Comparison of ENCODE assay signal across 9 mouse cellular contexts in the genomic region with DNA sequence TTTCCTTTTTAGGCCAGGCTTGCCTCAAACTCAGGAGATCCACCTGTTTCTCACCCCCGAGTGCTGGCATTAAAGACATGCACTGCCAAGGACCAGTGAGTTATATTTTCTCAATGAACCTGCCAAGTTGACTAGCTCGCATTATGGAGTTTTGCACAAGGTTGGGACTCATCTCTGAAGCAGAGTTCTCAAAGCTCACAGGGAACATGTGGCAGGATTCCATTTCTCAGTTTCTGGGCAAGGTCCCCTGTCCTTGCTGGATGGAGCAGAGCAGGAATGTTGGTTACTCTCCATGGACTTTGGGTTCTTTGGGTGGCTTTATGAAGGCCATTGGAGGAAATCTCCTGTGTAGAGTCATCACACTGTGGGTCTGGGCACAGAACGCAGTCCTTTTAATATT. TPM values are rescaled to one million over a fixed set of nuclear protein-coding genes. Genes with fewer than 3 reads are reported as not detected.
DNase-seq lines count a peak whose midpoint lies in the region; ATAC-seq and TF ChIP-seq lines count a peak whose summit lies in the region.
"Had no signal": no experiment of that assay in that cellular context is flagged by ENCODE, and none has a peak within 500 bp of the region (broad histone marks: within the 10 kb centered on the region; RNA-seq: fewer than 3 reads in every experiment).

No protein-coding gene starts in this region.

- no peak for TF ChIP-seq CTCF in G1E (IDR thresholded peaks at IDR 0.05; ENCODE audit: low read depth, low read length)
- TF ChIP-seq CTCF in heart, postnatal 0 days (IDR thresholded peaks at IDR 0.05; ENCODE audit: low read depth): no peak
- no peak for TF ChIP-seq CTCF in liver, postnatal 0 days (IDR thresholded peaks at IDR 0.05; ENCODE audit: low read depth)

- peak overlapping the region; percentile 73 for H3K4me2 ChIP-seq in heart, embryonic 11.5 days
- H3K4me2 ChIP-seq in heart, postnatal 0 days (ENCODE audit: low read depth, low read length): peak overlapping the region; percentile 69
- H3K4me2 ChIP-seq in liver, postnatal 0 days (ENCODE audit: low read depth, low read length): peak overlapping the region; percentile 85

- TF ChIP-seq EP300 in heart, postnatal 0 days (IDR thresholded peaks at IDR 0.05; ENCODE audit: low read depth): no peak
- TF ChIP-seq EP300 in liver, postnatal 0 days (IDR thresholded peaks at IDR 0.05; ENCODE audit: low read depth): no peak

- peak overlapping the region; percentile 45 for H3K4me3 ChIP-seq in heart, embryonic 11.5 days (ENCODE audit: low read depth, low read length)
- H3K4me3 ChIP-seq in G1E (ENCODE audit: low read depth, low read length): peak overlapping the region; percentile 72
- H3K4me3 ChIP-seq in heart, postnatal 0 days (ENCODE audit: low read depth, low read length): peak overlapping the region; percentile 51
- H3K4me3 ChIP-seq in liver, postnatal 0 days (ENCODE audit: low read depth, low read length): peak overlapping the region; percentile 58

- H3K9ac ChIP-seq in heart, embryonic 11.5 days (ENCODE audit: low read depth, low read length): peak overlapping the region; percentile 46; the same call in 1 of the 2 replicates
- H3K9ac ChIP-seq in heart, postnatal 0 days (replicated peaks; ENCODE audit: low read depth, low read length): no peak overlapping the region
- H3K9ac ChIP-seq in liver, postnatal 0 days (replicated peaks): peak overlapping the region; percentile 76

- 80% methylated on average over 3 of the region's 3 CpGs for WGBS in heart, embryonic 11.5 days (ENCODE audit: insufficient replicate concordance)
- 79% methylated on average over 3 of the region's 3 CpGs for WGBS in heart, postnatal 0 days
- WGBS in liver, postnatal 0 days (ENCODE audit: insufficient replicate concordance): 72% methylated on average over 3 of the region's 3 CpGs

- intact Hi-C loops in heart, postnatal 25 days (cut with DNase I): no loop called here

- no peaks in the 10 kb centered on the region for H3K36me3 ChIP-seq in heart, embryonic 11.5 days (ENCODE audit: control insufficient read depth, insufficient read depth, low read length)
- H3K36me3 ChIP-seq in G1E (replicated peaks): peaks cover 5% of the 10 kb centered on the region
- H3K36me3 ChIP-seq in heart, postnatal 0 days (replicated peaks; ENCODE audit: control insufficient read depth, insufficient read depth, low read length): no peaks in the 10 kb centered on the region
- H3K36me3 ChIP-seq in liver, postnatal 0 days (replicated peaks; ENCODE audit: insufficient read depth, low read length): no peaks in the 10 kb centered on the region

- ATAC-seq in heart, embryonic 11.5 days (replicated peaks; ENCODE audit: insufficient number of reproducible peaks, low FRiP score, low TSS enrichment): no peak
- no peak for ATAC-seq in G1E (ENCODE audit: extremely low read depth, insufficient number of reproducible peaks, low FRiP score, poor library complexity, severe bottlenecking)
- ATAC-seq in heart, postnatal 0 days (ENCODE audit: insufficient read depth, low read depth): no peak
- no peak for ATAC-seq in liver, postnatal 0 days

- no peaks in the 10 kb centered on the region for H3K4me1 ChIP-seq in heart, embryonic 11.5 days (ENCODE audit: control insufficient read depth, insufficient read depth, low read length)
- peaks cover 23% of the 10 kb centered on the region for H3K4me1 ChIP-seq in G1E (ENCODE audit: insufficient read depth, low read depth, low read length)
- H3K4me1 ChIP-seq in heart, postnatal 0 days (ENCODE audit: control insufficient read depth, insufficient read depth): 0 out of 2 replicates have a peak, but pooled peaks cover 6% of the 10 kb centered on the region
- peaks cover 7% of the 10 kb centered on the region for H3K4me1 ChIP-seq in liver, postnatal 0 days (ENCODE audit: insufficient read depth)

- no peak overlapping the region for H3K27ac ChIP-seq in heart, embryonic 11.5 days (ENCODE audit: low read depth, low read length)
- H3K27ac ChIP-seq in heart, postnatal 0 days (ENCODE audit: low read depth): peak overlapping the region; percentile 59
- H3K27ac ChIP-seq in liver, postnatal 0 days (ENCODE audit: low read depth): peak overlapping the region; percentile 74

- H3K9me3 ChIP-seq in heart, embryonic 11.5 days (replicated peaks; ENCODE audit: control insufficient read depth, low read length): no peaks in the 10 kb centered on the region
- H3K9me3 ChIP-seq in G1E (replicated peaks): no peaks in the 10 kb centered on the region
- H3K9me3 ChIP-seq in heart, postnatal 0 days (replicated peaks; ENCODE audit: control insufficient read depth, low read length): no peaks in the 10 kb centered on the region
- H3K9me3 ChIP-seq in liver, postnatal 0 days (ENCODE audit: low read length): no peaks in the 10 kb centered on the region

- no peak for DNase-seq in heart, postnatal 25 days (ENCODE audit: low spot score)
- no peak for DNase-seq in G1E (ENCODE audit: low spot score)
- DNase-seq in heart, postnatal 0 days (ENCODE audit: low spot score): no peak
- DNase-seq in liver, postnatal 0 days: no peak
- no peak for DNase-seq in ovary, adult 18-20 months (ENCODE audit: low spot score)
- DNase-seq in layer of hippocampus, postnatal 10 days (ENCODE audit: low spot score in 2 of 2): no peak
- no peak for DNase-seq in frontal cortex, postnatal 25 days (ENCODE audit: low spot score in 2 of 2)

- H3K27me3 ChIP-seq in heart, embryonic 11.5 days (ENCODE audit: control insufficient read depth, insufficient read depth, low read length): no peaks in the 10 kb centered on the region
- H3K27me3 ChIP-seq in G1E (ENCODE audit: insufficient read depth, low read length): no peaks in the 10 kb centered on the region
- no peaks in the 10 kb centered on the region for H3K27me3 ChIP-seq in heart, postnatal 0 days (ENCODE audit: control insufficient read depth, insufficient read depth, low read length)
- H3K27me3 ChIP-seq in liver, postnatal 0 days (ENCODE audit: insufficient read depth, low read length): no peaks in the 10 kb centered on the region

RNA-seq across cellular contexts. Expression of a gene that starts 0.5 kb away (rescaled TPM):
- not detected in 2 replicates for polyA plus RNA-seq in heart, embryonic 11.5 days (2014; fragmentation: Nextera tagmentation; extraction: Ambion mirVana)
- total RNA-seq in heart, postnatal 25 days (2021): not detected
- total RNA-seq in G1E (2014; fragmentation: Nextera tagmentation) (not detected in 2 replicates), G1E (2017) (not detected in 2 replicates)
- not detected in 2 replicates for polyA plus RNA-seq in G1E (2012)
- total RNA-seq in heart, postnatal 0 days (2014; rRNA removed; ENCODE audit: low replicate concordance): not detected in 2 replicates
- polyA plus RNA-seq in heart, postnatal 0 days (2015; fragmentation: Nextera tagmentation; extraction: Ambion mirVana): not detected in 2 replicates
- not detected in 2 replicates for polyA plus RNA-seq in liver, postnatal 0 days (2015; fragmentation: Nextera tagmentation; extraction: Ambion mirVana)
- total RNA-seq in layer of hippocampus, postnatal 10 days (2021): not detected
- polyA plus RNA-seq: embryonic facial prominence, embryonic 11.5 days had no signal

RNA-seq across cellular contexts. Expression of a gene that starts 0.7 kb away (rescaled TPM):
- polyA plus RNA-seq in heart, embryonic 11.5 days (2014; fragmentation: Nextera tagmentation; extraction: Ambion mirVana): 6.7 and 7.3 TPM in 2 replicates
- total RNA-seq in heart, postnatal 25 days (2021): 1 to 10 TPM; 7.4 to 7.8 TPM
- total RNA-seq in G1E (2014; fragmentation: Nextera tagmentation) (6.5 and 12.0 TPM in 2 replicates), G1E (2017) (20.0 and 22.8 TPM in 2 replicates)
- 3.1 and 5.7 TPM in 2 replicates for polyA plus RNA-seq in G1E (2012)
- 17.4 and 19.6 TPM in 2 replicates for total RNA-seq in heart, postnatal 0 days (2014; rRNA removed; ENCODE audit: low replicate concordance)
- polyA plus RNA-seq in heart, postnatal 0 days (2015; fragmentation: Nextera tagmentation; extraction: Ambion mirVana): 8.2 and 8.4 TPM in 2 replicates
- 16.2 and 17.1 TPM in 2 replicates for polyA plus RNA-seq in liver, postnatal 0 days (2015; fragmentation: Nextera tagmentation; extraction: Ambion mirVana)
- total RNA-seq in layer of hippocampus, postnatal 10 days (2021): 1 to 10 TPM; 8.2 to 9.0 TPM

RNA-seq across cellular contexts. Expression of a gene that starts 10.6 kb away (rescaled TPM):
- polyA plus RNA-seq in heart, embryonic 11.5 days (2014; fragmentation: Nextera tagmentation; extraction: Ambion mirVana): 2.0 and 3.1 TPM in 2 replicates
- total RNA-seq in heart, postnatal 25 days (2021): 10 to 100 TPM; 20.2 to 25.6 TPM
- total RNA-seq in G1E (2014; fragmentation: Nextera tagmentation): 2.3 and 11.3 TPM in 2 replicates
- total RNA-seq in G1E (2017): 21.6 and 29.4 TPM in 2 replicates
- 9.5 and 9.8 TPM in 2 replicates for polyA plus RNA-seq in G1E (2012)
- total RNA-seq in heart, postnatal 0 days (2014; rRNA removed; ENCODE audit: low replicate concordance): 19.2 and 34.8 TPM in 2 replicates
- polyA plus RNA-seq in heart, postnatal 0 days (2015; fragmentation: Nextera tagmentation; extraction: Ambion mirVana): 10.3 and 10.8 TPM in 2 replicates
- polyA plus RNA-seq in liver, postnatal 0 days (2015; fragmentation: Nextera tagmentation; extraction: Ambion mirVana): 113 and 120 TPM in 2 replicates
- 1 to 10 TPM; 2.4 to 2.9 TPM for total RNA-seq in layer of hippocampus, postnatal 10 days (2021)

RNA-seq across cellular contexts. Expression of a gene that starts 14.9 kb away (rescaled TPM):
- polyA plus RNA-seq in heart, embryonic 11.5 days (2014; fragmentation: Nextera tagmentation; extraction: Ambion mirVana): not detected in 2 replicates
- total RNA-seq in heart, postnatal 25 days (2021): 1 to 10 TPM; 2.6 to 2.9 TPM
- total RNA-seq in G1E (2014; fragmentation: Nextera tagmentation) (not detected in 2 replicates), G1E (2017) (not detected in 2 replicates)
- polyA plus RNA-seq in G1E (2012): not detected in 2 replicates
- total RNA-seq in heart, postnatal 0 days (2014; rRNA removed; ENCODE audit: low replicate concordance): not detected in 2 replicates
- polyA plus RNA-seq in heart, postnatal 0 days (2015; fragmentation: Nextera tagmentation; extraction: Ambion mirVana): not detected in 2 replicates
- 0.12 TPM in 1 of 2 replicates, not detected in the other for polyA plus RNA-seq in liver, postnatal 0 days (2015; fragmentation: Nextera tagmentation; extraction: Ambion mirVana)
- under 1 TPM; 0.30 to 0.65 TPM for total RNA-seq in layer of hippocampus, postnatal 10 days (2021)
- polyA plus RNA-seq: embryonic facial prominence, embryonic 11.5 days had no signal

RNA-seq across cellular contexts. Expression of a gene that starts 22.9 kb away (rescaled TPM):
- 2.9 and 3.1 TPM in 2 replicates for polyA plus RNA-seq in heart, embryonic 11.5 days (2014; fragmentation: Nextera tagmentation; extraction: Ambion mirVana)
- 1 to 10 TPM; 7.4 to 7.5 TPM for total RNA-seq in heart, postnatal 25 days (2021)
- total RNA-seq in G1E (2014; fragmentation: Nextera tagmentation) (16.6 TPM in 1 of 2 replicates, not detected in the other), G1E (2017) (5.8 and 6.9 TPM in 2 replicates)
- 0.47 and 0.50 TPM in 2 replicates for polyA plus RNA-seq in G1E (2012)
- total RNA-seq in heart, postnatal 0 days (2014; rRNA removed; ENCODE audit: low replicate concordance): 6.2 TPM in 1 of 2 replicates, not detected in the other
- polyA plus RNA-seq in heart, postnatal 0 days (2015; fragmentation: Nextera tagmentation; extraction: Ambion mirVana): 1.8 TPM in 2 replicates
- 4.6 and 5.4 TPM in 2 replicates for polyA plus RNA-seq in liver, postnatal 0 days (2015; fragmentation: Nextera tagmentation; extraction: Ambion mirVana)
- under 1 TPM; 0.54 to 0.80 TPM for total RNA-seq in layer of hippocampus, postnatal 10 days (2021)
